Mouse (Mus musculus) CD4-positive helper T cell, adult 2 months (primary cell): ENCODE measurements around the gene Lpin3.

Experiments used
- DNase-seq: peaks from one replicate; pipeline ENCODE4 v3.0.0-alpha.2; 2012; ENCODE audit warnings: low read depth, missing footprints, low spot score

Lpin3 gene

DNA sequence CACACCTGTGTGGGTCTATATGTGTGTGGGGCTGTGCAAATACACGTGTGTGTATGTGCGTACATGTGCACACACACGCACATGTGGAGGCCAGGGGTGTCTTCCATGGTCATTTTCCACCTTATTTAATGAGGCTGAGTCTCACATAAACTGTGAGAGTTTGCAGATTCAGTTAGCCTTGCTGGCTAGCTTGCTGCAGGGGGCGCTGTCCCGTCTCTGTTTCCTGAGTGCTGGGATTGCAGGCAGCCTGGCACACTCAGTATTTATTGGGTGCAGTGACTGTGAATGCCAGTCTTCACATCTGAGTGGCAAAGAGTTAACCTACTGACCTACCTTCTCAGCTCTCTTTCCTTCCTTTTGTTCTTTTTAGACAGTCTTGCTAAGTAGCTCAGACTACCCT is 53.4 kb downstream of the Lpin3 start:
- no peak for DNase-seq

DNA sequence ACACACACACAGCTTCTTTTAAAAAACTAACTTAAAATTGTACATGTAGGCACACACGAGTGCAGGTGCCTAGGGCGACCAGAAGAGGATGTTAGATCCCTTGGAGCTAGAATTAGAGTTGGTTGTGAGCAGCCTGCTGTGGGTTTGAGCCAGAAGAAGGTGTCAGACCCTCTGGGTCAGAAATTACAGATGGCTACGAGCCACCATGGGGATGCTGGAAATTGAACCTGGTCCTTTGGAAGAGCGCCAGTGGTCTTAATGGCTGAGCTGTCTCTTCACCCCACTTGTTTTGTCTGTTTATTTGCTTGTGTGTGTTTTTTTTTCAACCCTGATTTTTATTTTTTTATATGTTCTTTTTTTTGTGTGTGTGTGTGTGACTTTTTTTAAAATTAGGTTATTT is 54.0 kb downstream of the Lpin3 start:
- no peak for DNase-seq

DNA sequence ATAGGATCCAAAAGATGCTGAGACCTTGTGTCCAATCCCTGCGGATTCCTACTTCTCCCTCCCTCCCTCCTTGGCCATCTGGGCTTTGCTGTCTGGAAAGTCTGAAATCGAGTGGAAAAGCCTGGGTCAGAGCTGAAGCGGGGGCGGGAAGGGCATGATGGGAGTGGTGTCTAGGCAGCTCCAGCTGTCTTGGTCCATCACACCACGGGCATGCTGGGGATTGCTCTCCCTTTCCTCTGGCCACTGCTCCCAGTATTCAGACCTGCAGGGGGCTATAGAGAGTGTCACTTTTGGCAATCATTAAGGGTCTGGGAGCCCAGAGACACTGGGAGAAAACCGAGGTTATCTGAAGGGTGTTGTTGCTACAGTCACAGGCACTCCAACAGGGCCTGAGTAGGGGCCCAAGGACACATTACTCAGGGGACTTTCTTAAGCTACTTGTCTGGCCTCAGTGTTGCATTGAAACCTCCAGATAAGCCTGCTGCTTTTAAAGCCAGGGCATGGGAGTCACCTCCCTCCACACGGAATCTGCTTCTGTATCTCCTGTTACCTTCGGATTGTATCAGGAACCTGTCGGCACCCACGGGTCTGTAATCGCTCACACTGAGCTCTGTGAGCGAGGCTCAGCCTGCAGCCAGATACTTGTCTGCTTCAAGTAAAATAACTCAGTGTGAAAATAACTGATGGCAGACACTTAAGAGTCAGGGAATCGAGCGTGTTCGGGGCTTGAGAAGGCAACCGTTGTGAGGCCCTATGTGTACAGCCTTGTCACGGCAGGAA is 60.6 kb downstream of the Lpin3 start:
- no peak for DNase-seq

DNA sequence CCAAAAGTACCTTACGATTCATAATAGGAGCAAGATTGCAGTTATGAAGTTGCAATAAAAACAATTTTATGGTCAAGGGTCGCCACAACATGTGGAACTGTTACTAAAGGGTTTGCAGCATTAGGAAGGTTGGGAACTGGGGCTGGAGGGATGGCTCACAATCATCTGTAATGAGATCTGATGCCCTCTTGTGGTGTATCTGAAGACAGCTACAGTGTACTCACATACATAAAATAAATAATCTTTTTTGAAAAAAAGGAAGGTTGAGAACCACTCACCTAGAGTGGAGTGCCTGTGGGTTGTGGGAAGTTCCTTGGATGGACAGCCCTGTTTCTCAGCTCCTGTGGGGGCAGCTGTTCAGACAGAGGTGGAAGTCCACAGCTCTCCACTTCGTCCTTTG is 62.0 kb downstream of the Lpin3 start:
- DNase-seq: no peak

DNA sequence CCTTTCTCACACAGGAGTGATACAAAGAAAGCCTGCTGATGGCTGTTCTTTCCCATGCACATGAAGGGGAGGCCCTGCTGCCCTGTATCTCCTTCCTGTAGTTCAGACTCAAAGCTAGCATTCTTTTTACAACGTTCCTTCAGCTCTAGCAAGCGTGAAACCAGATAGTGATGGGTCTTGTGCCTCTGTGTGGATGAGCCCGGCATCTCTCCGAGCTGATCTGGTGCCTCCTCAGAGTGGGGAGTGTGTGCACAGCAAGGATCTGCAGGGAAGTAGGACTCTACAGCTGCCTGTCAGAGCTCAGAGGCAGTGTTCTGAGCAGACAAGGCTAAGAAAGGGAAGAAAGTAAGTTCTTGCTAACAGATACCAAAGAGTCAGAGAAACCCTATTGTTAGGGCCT is 71.1 kb downstream of the Lpin3 start:
- no peak for DNase-seq

DNA sequence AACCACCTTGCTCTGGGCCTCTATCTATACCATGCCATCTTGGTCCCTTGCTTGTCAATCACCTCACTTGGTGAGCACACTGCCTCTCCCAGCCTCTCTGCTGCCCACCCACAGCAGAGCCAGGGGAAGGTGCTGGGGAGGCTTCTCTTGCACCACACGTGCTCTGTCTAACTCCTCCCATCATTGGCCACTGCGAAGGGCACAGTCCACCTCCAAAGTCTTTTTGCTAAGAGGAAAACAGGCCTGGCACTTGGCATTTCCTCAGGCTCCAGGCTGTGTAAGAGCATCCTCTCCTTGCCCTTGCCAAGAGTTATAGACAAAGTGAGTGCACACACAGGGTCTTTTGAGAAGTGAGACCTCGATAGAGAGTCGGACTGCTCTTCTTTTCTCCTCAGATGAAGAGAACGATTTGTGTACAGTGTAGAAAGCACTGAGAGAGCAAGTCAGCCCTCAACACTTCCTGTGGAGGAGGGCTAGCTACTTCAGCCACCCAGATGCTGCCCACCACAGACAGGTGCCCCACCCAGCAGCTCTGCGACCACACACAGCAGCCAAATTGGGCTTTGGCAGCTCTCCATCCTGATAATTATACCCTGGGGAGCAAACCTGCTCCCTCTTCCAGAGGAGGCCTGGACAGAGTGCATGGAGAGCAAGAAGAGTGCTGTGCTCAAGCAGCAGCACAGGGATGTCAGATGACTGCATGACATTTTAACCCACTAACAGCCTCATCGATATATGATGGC is 72.8 kb downstream of the Lpin3 start:
- DNase-seq: no peak

DNA sequence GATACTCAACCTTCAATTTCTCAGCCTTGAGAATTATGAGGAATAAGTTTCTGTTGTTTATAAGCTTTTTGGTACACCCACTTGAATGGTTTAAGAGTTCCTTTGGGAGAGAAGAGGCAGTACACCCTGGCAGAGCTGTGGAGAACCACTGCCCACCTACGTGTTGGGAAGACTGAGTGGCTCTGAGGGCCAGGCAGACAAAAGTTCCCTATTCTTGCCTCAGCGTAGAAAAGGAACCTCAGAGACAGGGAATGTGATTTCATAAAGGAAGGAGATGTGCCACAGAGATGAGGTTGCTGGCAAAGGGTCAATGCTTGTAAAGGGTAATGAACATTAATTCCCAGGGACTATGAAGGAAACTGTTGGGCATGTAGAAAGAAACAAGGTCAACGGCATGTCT is 74.1 kb downstream of the Lpin3 start:
- DNase-seq: no peak

DNA sequence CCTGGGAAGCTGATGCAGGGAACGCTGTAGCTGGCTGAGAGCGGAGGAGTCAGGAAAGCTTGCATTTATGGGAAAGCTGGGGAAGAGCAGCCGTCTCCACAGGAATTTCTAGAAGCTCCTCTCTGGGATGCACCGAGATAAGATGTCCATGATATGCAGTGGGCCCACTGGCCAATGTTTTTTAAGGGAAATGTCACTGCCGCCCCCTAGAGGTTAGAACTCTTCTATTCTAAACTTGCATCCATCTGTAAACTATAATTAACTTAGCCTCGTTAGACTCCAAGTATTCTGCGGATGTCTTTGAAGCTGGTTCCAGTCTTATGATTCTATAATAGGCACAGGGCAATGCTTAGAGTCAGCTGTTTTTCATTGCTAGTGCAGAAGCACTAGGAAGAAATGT is 74.9 kb downstream of the Lpin3 start:
- DNase-seq: no peak
